Mouse (Mus musculus) cerebellum, adult 2 months (tissue): ENCODE data around the gene Uqcr10.

Experiments used
- CTCF ChIP-seq: fragments of 200-500 bp; IDR thresholded peaks from 2 replicates; pipeline ENCODE4 v1.5.1; 2011; ENCODE audit warnings: low read depth, mild to moderate bottlenecking, control low read depth, low read length, moderate library complexity, borderline replicate concordance; ENCODE audit not compliant: insufficient read depth
- POLR2A ChIP-seq: fragments of 200-500 bp; IDR thresholded peaks from 2 replicates; pipeline ENCODE4 v1.6.1; 2011; ENCODE audit warnings: low read length, control low read depth, borderline replicate concordance; ENCODE audit not compliant: insufficient read depth

DNA sequence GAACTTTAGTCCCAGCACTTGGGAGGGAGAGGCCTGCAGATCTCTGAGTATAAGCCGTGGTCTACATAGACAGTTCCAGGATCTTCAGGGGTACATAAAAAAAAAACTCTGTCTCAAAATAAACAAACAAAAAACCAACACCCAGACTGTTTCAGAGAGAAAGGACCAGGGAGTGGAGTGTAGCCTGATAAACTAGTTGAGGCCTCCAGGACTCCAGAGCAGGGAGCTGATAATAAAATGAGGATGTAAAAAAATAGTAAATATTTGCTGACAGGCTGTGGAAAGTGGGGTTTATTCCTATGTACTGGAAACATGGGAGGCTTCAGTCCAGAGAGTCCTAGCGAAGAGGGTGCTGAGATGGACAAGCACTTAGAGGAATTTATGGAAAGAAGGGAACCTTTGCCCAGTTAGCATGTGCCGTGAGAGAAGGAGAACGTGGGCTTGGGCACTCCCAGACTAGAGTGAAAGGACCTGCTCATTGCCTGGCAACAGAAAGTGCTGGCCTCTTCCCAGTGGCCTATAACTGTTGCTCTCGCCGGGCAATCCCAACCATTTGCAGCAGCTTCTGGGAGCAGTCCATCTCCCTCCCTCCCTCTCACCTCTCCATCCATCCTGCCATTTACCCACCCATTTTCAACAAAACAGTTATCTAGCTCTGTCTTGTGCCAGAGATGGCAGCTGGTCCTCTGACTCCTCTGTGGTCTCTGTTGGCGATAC is 43.7 kb downstream of the Uqcr10 start:
- TF ChIP-seq CTCF (no peak), POLR2A (no peak)
